ENCODE assay signal across 7 mouse cellular contexts in the genomic region with DNA sequence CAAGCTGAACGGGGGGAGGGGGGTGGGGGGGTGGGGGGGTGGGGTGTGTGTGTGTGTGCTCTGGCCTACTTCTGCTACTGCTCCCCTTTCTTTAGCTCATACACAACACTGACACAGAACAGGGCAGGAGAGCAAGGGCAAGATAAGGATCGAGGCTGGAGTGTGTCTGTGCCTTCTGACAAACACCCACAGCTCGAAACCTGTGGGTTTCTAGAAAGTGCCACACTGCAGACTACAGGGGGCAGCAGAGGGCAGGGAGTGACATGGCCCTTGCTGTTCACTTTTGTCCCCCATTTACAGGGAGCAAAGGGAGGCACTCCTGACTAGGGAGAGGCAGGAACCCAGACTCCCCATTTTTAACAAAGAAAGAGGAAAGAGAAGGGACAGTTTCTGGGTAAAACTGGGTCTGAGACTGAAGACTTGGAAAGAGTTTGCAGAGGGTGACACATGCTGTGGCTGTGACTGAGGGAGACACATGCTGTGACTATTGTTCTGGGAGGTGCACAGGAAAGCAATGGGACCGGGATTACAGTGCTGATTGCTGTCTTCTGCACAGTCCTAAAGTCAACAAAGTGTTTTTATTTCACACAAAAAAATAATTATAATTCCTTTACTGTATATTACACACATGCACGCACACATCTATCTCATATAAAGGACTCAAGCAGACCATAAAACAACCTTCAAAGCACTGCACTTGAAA. TPM values are rescaled to one million over a fixed set of nuclear protein-coding genes. Genes with fewer than 3 reads are reported as not detected.
DNase-seq lines count a peak whose midpoint lies in the region; ATAC-seq and TF ChIP-seq lines count a peak whose summit lies in the region.

No protein-coding gene starts in this region.

- 61% methylated on average over 5 of the region's 5 CpGs for WGBS in embryonic facial prominence, embryonic 12.5 days
- 67% methylated on average over 5 of the region's 5 CpGs for WGBS in kidney, adult 2 months
- 60% methylated on average over 5 of the region's 5 CpGs for WGBS in small intestine, adult 2 months

- no peaks in the 10 kb centered on the region for H3K27me3 ChIP-seq in embryonic facial prominence, embryonic 12.5 days
- no peaks in the 10 kb centered on the region for H3K27me3 ChIP-seq in kidney, adult 2 months (replicated peaks; ENCODE audit: control insufficient read depth, insufficient read depth, low read length)
- no peaks in the 10 kb centered on the region for H3K27me3 ChIP-seq in small intestine, adult 2 months (ENCODE audit: control insufficient read depth, insufficient read depth, low read length)

- H3K9me3 ChIP-seq in embryonic facial prominence, embryonic 12.5 days, result no peaks in the 10 kb centered on the region

- TF ChIP-seq POLR2A in kidney, adult 2 months (IDR thresholded peaks at IDR 0.05; ENCODE audit: low read depth, low read length), result no peak
- no peak for TF ChIP-seq POLR2A in small intestine, adult 2 months (IDR thresholded peaks at IDR 0.05; ENCODE audit: low read depth, low read length)

- H3K4me2 ChIP-seq in embryonic facial prominence, embryonic 12.5 days (replicated peaks), result no peak overlapping the region

- H3K36me3 ChIP-seq in embryonic facial prominence, embryonic 12.5 days, result peaks cover 12% of the 10 kb centered on the region; the same call in 1 of the 2 replicates
- no peaks in the 10 kb centered on the region for H3K36me3 ChIP-seq in kidney, adult 2 months (ENCODE audit: control insufficient read depth, insufficient read depth, low read length)
- H3K36me3 ChIP-seq in small intestine, adult 2 months (ENCODE audit: control insufficient read depth, insufficient read depth, low read length), result peaks cover 11% of the 10 kb centered on the region

- ATAC-seq in embryonic facial prominence, embryonic 12.5 days (ENCODE audit: insufficient number of reproducible peaks, insufficient read depth, low FRiP score, low TSS enrichment), result peak; percentile 57; the same call in 1 of the 2 replicates

- no peaks in the 10 kb centered on the region for H3K4me1 ChIP-seq in embryonic facial prominence, embryonic 12.5 days
- H3K4me1 ChIP-seq in kidney, adult 2 months (ENCODE audit: control insufficient read depth, insufficient read depth, low read length), result no peaks in the 10 kb centered on the region
- peaks cover 3% of the 10 kb centered on the region; the same call in 1 of the 2 replicates for H3K4me1 ChIP-seq in small intestine, adult 2 months (ENCODE audit: control insufficient read depth, insufficient read depth, insufficient read length, low read length)

- no peak overlapping the region for H3K4me3 ChIP-seq in embryonic facial prominence, embryonic 12.5 days
- no peak overlapping the region for H3K4me3 ChIP-seq in kidney, adult 2 months (ENCODE audit: insufficient read depth, low read depth, low read length)
- H3K4me3 ChIP-seq in small intestine, adult 2 months (ENCODE audit: low read depth, low read length), result no peak overlapping the region

- TF ChIP-seq CTCF in kidney, adult 2 months (conservative IDR thresholded peaks at IDR 0.05; ENCODE audit: insufficient read depth, insufficient read length, low read depth, low read length), result peak; percentile 85
- peak; percentile 80; the same call in 1 of the 2 replicates for TF ChIP-seq CTCF in small intestine, adult 2 months (IDR thresholded peaks at IDR 0.05; ENCODE audit: extremely low read depth, insufficient read length, insufficient replicate concordance, low read depth, low read length)

- DNase-seq in right cerebral cortex, postnatal 4 days, result peak; percentile 56
- no peak for DNase-seq in right cerebral cortex, postnatal 25 days
- peak; percentile 62 for DNase-seq in adrenal gland, adult 2 months
- DNase-seq in kidney, adult 2 months, result peak; percentile 45
- DNase-seq in lung, postnatal 14 days, result peak; percentile 75

- H3K27ac ChIP-seq in embryonic facial prominence, embryonic 12.5 days, result no peak overlapping the region
- no peak overlapping the region for H3K27ac ChIP-seq in kidney, adult 2 months (ENCODE audit: insufficient read depth, low read depth, low read length)
- H3K27ac ChIP-seq in small intestine, adult 2 months (ENCODE audit: insufficient read depth, low read depth, low read length), result no peak overlapping the region

- no peak overlapping the region for H3K9ac ChIP-seq in embryonic facial prominence, embryonic 12.5 days

RNA-seq across cellular contexts. Expression of a gene that starts 16.1 kb away (rescaled TPM):
- 10 to 100 TPM in 1 of 2 experiments, 1 to 10 TPM in 1; 7.1 to 10.1 TPM for total RNA-seq in adrenal gland, adult 2 months (2021)
- polyA plus RNA-seq in adrenal gland, adult 2 months (2012; rRNA removed), result 21.1 and 27.5 TPM in 2 replicates
- 68.5 and 75.9 TPM in 2 replicates for polyA plus RNA-seq in embryonic facial prominence, embryonic 12.5 days (2016; fragmentation: Nextera tagmentation; extraction: Ambion mirVana)
- 4.4 and 7.3 TPM in 2 replicates for polyA plus RNA-seq in kidney, adult 2 months (2012; rRNA removed)
- polyA plus RNA-seq in small intestine, adult 2 months (2012; rRNA removed), result 29.1 and 134 TPM in 2 replicates
